Mouse (Mus musculus) heart, adult 11 months (tissue): ENCODE data around the gene Armh3.

Experiments
- DNase-seq: peaks from one replicate; pipeline ENCODE4 v3.0.0; 2022

The Armh3 gene

DNA sequence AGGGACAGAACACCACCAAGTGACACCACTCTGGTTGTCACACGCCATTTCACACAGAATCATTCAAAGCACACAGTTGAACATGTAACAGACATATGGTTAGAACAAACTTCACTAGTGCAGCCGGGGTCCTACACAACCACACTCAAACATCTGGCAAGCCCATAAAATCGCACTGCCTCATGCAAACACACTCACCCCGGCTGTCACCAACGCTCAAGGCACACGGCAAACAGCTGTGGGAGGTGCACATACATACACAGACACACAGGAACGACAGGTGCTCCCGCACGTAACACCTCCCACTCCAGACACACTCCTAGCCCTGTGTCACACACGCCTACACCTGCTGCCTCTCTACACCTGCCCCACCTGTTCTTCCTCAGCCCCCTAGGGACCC is 183.1 kb downstream of the Armh3 start:
- DNase-seq: no peak

GRCm38 (mm10) chr19:45813801-45814200 is 184.5 kb downstream of the Armh3 start:
- peak; percentile 88 for DNase-seq

DNA sequence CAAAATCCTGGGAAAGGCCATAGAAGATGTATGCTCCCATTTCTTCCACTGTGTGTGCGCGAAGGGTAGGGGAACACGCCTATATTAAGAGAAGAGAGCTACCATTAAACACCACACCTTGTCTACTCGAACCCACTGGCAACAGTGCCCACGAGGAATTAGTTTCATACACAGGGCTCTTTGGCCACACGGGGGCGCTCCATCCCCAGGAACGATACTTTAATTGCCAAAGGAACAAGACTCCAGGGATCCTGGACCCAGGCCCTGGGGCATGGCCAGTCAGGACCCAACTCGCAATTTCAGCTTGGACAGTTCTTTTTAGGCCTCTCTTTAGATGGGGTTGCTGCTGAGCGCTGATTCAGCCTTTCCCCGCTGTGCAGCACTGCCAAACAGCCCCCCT is 185.0 kb downstream of the Armh3 start:
- peak; percentile 94 for DNase-seq

GRCm38 (mm10) chr19:45812673-45813252 is 185.5 kb downstream of the Armh3 start:
- DNase-seq: peak; percentile 81

DNA sequence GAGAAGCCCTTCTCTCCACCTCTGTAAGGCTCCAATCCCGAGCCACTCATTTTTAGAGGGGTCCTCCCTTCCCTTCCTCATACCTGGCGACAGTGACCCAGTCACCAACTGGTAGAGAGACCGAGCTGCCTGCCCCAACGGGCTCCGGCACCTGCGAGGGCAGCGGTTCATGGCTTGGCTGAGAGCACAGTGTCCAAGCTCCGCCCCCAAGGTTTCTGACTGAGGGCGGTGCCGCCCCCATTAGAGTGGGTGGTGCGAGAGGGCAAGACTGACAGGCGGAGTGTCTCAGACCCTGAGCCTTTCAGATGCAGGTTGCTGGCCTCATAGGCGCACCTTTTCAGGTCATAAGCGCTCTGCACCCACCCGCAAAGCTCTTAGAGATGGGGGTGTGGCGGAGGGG is 186.2 kb downstream of the Armh3 start:
- DNase-seq: peak; percentile 90

- DNase-seq: peak; percentile 89
Observed at GRCm38 (mm10) chr19:45811028-45811674, 187.1 kb downstream of the Armh3 start.

DNA sequence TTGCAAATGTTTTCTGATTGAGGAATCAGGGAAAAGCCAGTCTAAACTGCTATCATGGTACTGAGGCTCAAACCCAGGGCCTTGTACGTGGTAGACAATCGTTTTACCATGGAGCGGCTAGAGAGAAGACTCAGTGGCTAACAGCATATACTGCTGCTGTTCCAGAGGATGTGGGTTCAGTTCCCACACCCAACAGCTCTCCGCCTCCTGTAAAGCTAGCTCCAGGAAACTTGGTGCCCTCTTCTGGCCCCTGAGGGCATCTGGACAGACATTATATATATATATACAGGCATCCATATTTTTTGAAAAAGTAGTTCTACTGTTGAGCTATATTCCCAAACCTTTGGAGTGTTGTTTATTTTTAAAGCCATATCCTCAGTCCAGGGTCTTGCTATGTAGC is 190.6 kb downstream of the Armh3 start:
- DNase-seq: no peak

DNA sequence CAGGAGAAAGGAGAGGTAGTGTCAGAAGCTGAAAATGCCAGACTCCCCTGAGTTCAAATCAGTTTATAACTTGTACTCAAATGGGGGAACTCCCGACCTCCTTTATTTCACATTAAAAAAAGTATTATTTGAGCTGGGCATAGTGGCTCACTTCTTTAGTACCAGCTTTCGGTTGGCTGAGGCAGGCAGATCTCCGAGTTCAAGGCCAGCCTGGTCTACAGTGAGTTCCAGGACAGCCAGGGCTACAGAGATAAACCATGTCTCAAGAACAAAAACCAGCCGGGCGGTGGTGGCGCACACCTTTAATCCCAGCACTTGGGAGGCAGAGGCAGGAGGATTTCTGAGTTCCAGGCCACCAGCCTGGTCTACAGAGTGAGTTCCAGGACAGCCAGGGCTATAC is 192.5 kb downstream of the Armh3 start:
- DNase-seq: peak; percentile 70

DNA sequence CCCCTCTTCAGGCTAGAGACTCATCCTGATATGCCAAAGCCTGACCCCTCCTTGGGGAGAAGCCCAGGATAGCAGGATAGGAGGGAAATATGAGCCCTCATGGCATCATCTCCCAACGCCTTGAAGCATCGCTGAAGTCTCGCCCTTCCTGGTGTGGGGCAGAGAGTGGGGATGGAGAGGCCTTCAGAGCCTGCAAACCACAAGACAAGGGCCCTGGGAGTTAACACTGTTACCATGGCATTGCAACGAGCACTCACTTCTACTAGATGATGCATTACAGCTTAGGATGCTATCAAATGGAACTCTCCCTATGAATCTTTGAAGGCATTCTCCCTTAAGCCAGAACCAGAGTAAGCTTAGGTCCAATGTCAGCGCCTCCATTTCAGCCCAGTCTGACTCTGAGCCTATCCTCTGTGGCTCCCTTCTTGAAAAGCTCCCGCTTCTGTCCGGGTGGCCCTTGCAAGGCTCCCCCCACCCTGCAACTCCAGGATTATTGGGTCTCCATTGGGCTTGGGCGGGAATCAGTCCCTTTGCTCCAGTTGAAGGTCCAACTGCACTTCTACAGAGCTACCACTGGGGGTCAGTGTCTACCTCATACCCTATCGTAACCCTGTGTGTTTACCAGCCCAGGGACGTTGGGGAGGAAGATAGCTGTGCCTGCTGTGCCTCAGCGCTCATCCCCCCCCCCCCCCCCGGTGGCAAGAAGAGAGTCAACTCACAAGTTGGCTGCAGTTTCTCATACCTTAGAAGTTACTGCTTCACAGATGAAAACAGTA is 193.5 kb downstream of the Armh3 start:
- peak; percentile 94 for DNase-seq

GRCm38 (mm10) chr19:45803408-45803807 is 194.9 kb downstream of the Armh3 start:
- DNase-seq: peak; percentile 83

GRCm38 (mm10) chr19:45802702-45803101 is 195.6 kb downstream of the Armh3 start:
- DNase-seq: peak; percentile 66

DNA sequence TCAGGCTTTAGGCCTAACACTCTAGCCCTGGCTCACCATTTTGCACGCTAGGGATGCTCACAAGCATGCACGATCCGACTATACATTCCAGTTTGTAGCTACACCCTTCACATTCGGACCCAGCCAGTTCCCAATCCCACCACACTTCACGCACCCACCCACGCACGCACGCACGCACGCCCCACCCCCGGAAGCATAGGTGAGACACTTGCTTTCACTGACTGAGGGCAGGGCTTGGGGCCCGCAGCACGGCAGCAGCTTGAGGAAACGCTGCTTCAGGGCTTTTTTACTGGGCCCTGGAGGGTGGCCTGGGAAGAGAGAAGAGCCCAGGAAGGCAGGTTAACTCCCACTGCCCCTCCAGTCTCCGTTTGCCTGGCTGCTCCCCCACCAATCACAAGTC is 201.4 kb downstream of the Armh3 start:
- no peak for DNase-seq

DNA sequence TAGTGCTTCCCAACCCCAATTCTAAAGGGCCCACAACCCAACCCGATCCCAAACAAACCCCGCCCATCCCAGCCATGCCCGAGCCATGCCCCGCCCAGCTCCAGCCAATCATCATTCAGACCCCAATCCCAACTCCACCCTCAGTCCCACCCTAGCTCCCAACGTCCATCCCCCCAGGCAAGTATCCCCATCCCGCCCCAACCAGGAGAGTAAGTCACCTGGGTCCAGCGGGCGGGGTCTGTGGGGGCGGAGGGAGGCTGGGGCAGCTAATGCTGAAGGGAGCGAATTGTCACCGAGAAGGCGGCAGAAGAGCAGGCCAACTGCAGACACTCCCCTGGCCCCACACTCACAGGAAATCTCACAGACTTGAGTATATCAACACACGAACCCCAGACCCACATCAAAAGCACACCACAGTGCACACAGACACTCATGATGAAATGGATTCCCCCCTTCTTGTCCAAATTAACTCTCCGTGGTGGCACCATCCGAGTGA is 202.2 kb downstream of the Armh3 start:
- peak; percentile 89 for DNase-seq

DNA sequence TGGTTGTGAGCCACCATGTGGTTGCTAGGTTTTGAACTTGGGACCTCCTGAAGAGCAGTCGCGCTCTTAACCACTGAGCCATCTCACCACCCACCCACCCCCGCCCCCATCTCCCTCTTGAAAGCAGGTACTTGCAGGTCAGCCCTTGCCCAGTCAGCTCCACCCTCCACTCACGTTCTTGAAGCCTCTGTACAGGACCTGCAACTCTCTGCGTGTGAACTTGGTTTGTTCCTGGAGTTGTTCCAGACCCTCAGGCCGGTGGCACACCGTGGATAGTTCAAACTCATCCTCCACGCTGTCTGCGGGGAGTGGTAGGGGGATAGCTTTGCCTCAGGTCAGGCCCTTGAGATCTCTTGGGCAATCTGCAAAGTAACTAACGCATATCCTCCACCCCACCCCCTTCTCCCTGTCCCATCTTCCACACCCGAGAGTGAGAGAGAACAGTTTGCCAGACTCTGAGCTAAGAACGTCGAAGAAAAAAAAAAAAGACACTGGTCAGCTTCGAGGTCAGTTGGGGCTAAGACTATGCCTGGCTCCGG is 202.8 kb downstream of the Armh3 start:
- DNase-seq: peak; percentile 78

DNA sequence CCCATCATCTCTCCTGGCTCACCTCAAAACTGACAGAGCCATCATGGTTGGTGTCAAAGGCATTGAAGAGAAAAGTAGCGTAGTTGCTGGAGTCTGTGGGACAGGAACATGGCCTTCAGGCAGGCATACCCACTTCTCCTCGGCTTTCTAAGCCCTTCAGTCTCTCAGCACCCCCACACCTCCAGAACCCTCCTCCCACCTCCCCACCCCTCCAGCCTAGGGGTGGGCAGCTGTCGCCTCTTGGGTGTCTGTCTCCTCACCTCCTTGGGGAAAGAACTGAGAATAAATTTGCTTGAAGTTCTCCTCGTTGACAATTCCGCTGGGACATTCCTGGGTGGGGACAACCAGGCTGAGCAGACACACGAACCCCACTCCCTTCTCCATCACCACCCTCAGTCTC is 203.6 kb downstream of the Armh3 start:
- peak; percentile 79 for DNase-seq

GRCm38 (mm10) chr19:45792404-45792803 is 205.9 kb downstream of the Armh3 start:
- peak; percentile 74 for DNase-seq

GRCm38 (mm10) chr19:45789888-45790874 is 208.1 kb downstream of the Armh3 start:
- peak; percentile 91 for DNase-seq

GRCm38 (mm10) chr19:45789365-45789764 is 208.9 kb downstream of the Armh3 start:
- no peak for DNase-seq

- DNase-seq: no peak
Observed at GRCm38 (mm10) chr19:45788337-45788736, 210.0 kb downstream of the Armh3 start.

DNA sequence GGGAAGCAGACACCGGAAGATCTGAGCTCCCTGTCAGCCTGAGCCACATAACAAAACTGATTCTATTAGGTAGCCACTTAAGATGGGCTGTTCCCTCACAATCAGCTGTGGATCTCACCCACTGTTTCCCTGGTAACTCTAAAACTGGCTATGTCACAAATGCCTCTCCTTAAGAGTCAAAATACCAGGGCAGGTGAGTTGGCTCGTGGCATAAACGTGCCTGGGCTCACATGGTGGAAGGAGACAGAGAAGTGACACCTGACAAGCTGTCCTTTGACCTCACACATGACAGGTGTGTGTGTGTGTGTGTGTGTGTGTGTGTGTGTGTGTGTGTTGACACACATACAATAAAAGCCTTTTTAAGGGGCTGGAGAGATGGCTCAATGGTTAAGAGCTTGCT is 210.8 kb downstream of the Armh3 start:
- no peak for DNase-seq

DNA sequence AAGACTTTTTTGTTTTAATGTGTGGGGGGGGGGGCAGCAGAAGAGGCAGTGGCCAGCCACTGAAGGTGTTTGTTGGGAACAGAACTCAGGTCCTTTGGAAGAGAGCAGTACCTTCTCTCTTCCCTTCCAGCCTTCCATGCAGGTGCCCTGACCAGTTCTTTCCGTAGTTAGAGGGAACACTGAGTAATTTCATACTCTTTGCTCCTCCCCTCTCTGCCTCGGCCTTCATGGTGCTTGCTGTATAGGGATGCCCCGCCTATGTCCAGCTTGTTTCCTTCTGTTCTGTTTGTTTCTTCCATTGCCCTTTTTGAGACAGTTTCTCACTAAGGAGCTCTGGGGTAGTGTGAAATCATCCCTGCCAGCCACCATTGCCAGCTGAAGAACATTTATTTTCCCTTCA is 212.8 kb downstream of the Armh3 start:
- no peak for DNase-seq

DNA sequence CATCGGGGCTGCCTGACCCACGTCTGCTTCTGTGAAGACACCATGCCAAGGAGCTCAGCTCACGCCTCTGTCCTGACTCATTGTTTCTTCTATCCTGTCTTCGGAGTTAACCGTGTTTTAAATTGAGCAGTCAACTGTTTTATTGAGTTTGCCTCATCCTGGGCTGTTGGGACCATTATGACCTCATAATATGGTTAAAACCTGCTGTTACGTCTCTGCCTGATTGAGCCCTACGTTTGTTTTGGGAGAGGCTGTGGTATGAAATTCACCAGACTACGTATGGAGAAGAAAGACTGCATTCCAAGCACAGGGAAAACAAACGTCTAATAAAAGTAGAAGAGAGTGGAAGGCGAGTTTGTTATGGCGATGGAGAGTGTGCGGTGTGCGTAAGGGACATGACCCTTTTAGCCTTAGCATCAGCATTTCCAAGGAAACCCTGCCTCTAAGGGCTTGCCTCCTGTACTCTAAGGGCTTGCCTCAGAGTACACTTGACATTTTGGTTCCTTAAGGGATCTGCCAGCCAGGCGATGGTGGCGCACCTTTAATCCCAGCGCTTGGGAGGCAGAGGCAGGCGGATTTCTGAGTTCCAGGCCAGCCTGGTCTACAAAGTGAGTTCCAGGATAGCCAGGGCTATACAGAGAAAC is 214.2 kb downstream of the Armh3 start:
- peak; percentile 89 for DNase-seq
